Mouse (Mus musculus): ENCODE measurements around the gene Ano1. TPM values are rescaled to one million over a fixed set of nuclear protein-coding genes. Genes with fewer than 3 reads are reported as not detected.

Gene Ano1
- polyA plus RNA-seq, 1 experiment from 2014 or later, result 2.6 TPM

GRCm38 (mm10) chr7:144562016-144562415 is 189.8 kb downstream of the Ano1 start:
- DNase-seq (ENCODE audit: low spot score) (no peak), ATAC-seq (ENCODE audit: insufficient read depth, low FRiP score, low TSS enrichment) (no peak)
- H3K4me3 ChIP-seq (ENCODE audit: low read depth, low read length), result no peak overlapping the region
- no peak overlapping the region for H3K9ac ChIP-seq (ENCODE audit: low read length)
- H3K4me2 ChIP-seq (ENCODE audit: low read depth), result no peak overlapping the region
- H3K9me3 ChIP-seq (ENCODE audit: control insufficient read depth, low read length), result no peaks in the 10 kb centered on the region
- no peaks in the 10 kb centered on the region for H3K36me3 ChIP-seq (ENCODE audit: control insufficient read depth, insufficient read depth, low read length)
- no peak overlapping the region for H3K27ac ChIP-seq (ENCODE audit: low read depth, low read length)
- WGBS, result 3% methylated on average over 3 of the region's 3 CpGs
- H3K4me1 ChIP-seq (ENCODE audit: control insufficient read depth, insufficient read depth, low read length), result no peaks in the 10 kb centered on the region
- no peaks in the 10 kb centered on the region for H3K27me3 ChIP-seq (ENCODE audit: control insufficient read depth, insufficient read depth, low read length)

- ATAC-seq (ENCODE audit: insufficient read depth, low FRiP score, low TSS enrichment) (no peak), DNase-seq (ENCODE audit: low spot score) (no peak)
- Histone ChIP-seq H3K27me3 (ENCODE audit: control insufficient read depth, insufficient read depth, low read length) (no peaks in the 10 kb centered on the region), H3K4me2 (ENCODE audit: low read depth) (no peak overlapping the region), H3K27ac (ENCODE audit: low read depth, low read length) (no peak overlapping the region), H3K4me3 (ENCODE audit: low read depth, low read length) (no peak overlapping the region), H3K9me3 (ENCODE audit: control insufficient read depth, low read length) (no peaks in the 10 kb centered on the region), H3K36me3 (ENCODE audit: control insufficient read depth, insufficient read depth, low read length) (no peaks in the 10 kb centered on the region), H3K4me1 (ENCODE audit: control insufficient read depth, insufficient read depth, low read length) (no peaks in the 10 kb centered on the region), H3K9ac (ENCODE audit: low read length) (no peak overlapping the region)
- 83% methylated on average over 4 of the region's 4 CpGs for WGBS
Measured at GRCm38 (mm10) chr7:144560594-144560993, 191.2 kb downstream of the Ano1 start.

GRCm38 (mm10) chr7:144558552-144558951 is 193.2 kb downstream of the Ano1 start:
- no peaks in the 10 kb centered on the region for H3K9me3 ChIP-seq (ENCODE audit: control insufficient read depth, low read length)
- H3K27ac ChIP-seq (ENCODE audit: low read depth, low read length), result no peak overlapping the region
- ATAC-seq (ENCODE audit: insufficient read depth, low FRiP score, low TSS enrichment) (no peak), DNase-seq (ENCODE audit: low spot score) (no peak)
- no peak overlapping the region for H3K4me2 ChIP-seq (ENCODE audit: low read depth)
- WGBS, result 54% methylated on average over 6 of the region's 6 CpGs
- H3K36me3 ChIP-seq (ENCODE audit: control insufficient read depth, insufficient read depth, low read length), result no peaks in the 10 kb centered on the region
- H3K4me3 ChIP-seq (ENCODE audit: low read depth, low read length), result no peak overlapping the region
- no peaks in the 10 kb centered on the region for H3K4me1 ChIP-seq (ENCODE audit: control insufficient read depth, insufficient read depth, low read length)
- H3K9ac ChIP-seq (ENCODE audit: low read length), result no peak overlapping the region
- H3K27me3 ChIP-seq (ENCODE audit: control insufficient read depth, insufficient read depth, low read length), result no peaks in the 10 kb centered on the region

GRCm38 (mm10) chr7:144554123-144554472 is 197.7 kb downstream of the Ano1 start:
- ATAC-seq (ENCODE audit: insufficient read depth, low FRiP score, low TSS enrichment) (no peak; the same call in 1 of the 2 replicates), DNase-seq (ENCODE audit: low spot score) (peak; percentile 19)

GRCm38 (mm10) chr7:144553237-144554122 is 198.3 kb downstream of the Ano1 start, which contains the start of gene Ppfia1:
Gene Ppfia1 (minus strand): TSS chr7:144553729.
- Histone ChIP-seq H3K27me3 (ENCODE audit: control insufficient read depth, insufficient read depth, low read length) (no peaks in the 10 kb centered on the region), H3K27ac (ENCODE audit: low read depth, low read length) (no peak within 1 kb of the TSS), H3K9ac (ENCODE audit: low read length) (peak within 1 kb of the TSS; percentile 95), H3K4me3 (ENCODE audit: low read depth, low read length) (peak within 1 kb of the TSS; percentile 96), H3K36me3 (ENCODE audit: control insufficient read depth, insufficient read depth, low read length) (peaks cover 2% of the 10 kb centered on the region; the same call in 1 of the 2 replicates), H3K4me1 (ENCODE audit: control insufficient read depth, insufficient read depth, low read length) (peaks cover 8% of the 10 kb centered on the region), H3K9me3 (ENCODE audit: control insufficient read depth, low read length) (no peaks in the 10 kb centered on the region), H3K4me2 (ENCODE audit: low read depth) (peak within 1 kb of the TSS; percentile 81)
- under 1% methylated on average over 89 of the region's 97 CpGs for WGBS
- peak; percentile 99 for DNase-seq (ENCODE audit: low spot score)
- ATAC-seq (ENCODE audit: insufficient read depth, low FRiP score, low TSS enrichment), result peak; percentile 92

More at GRCm38 (mm10) chr7:144554123-144554472, 197.7 kb downstream of the Ano1 start:
- H3K27ac ChIP-seq (ENCODE audit: low read depth, low read length), result no peak overlapping the region
- no peaks in the 10 kb centered on the region for H3K27me3 ChIP-seq (ENCODE audit: control insufficient read depth, insufficient read depth, low read length)
- peaks cover 8% of the 10 kb centered on the region for H3K4me1 ChIP-seq (ENCODE audit: control insufficient read depth, insufficient read depth, low read length)
- H3K9me3 ChIP-seq (ENCODE audit: control insufficient read depth, low read length), result no peaks in the 10 kb centered on the region
- peaks cover 2% of the 10 kb centered on the region; the same call in 1 of the 2 replicates for H3K36me3 ChIP-seq (ENCODE audit: control insufficient read depth, insufficient read depth, low read length)
- H3K9ac ChIP-seq (ENCODE audit: low read length), result peak overlapping the region; percentile 56
- H3K4me2 ChIP-seq (ENCODE audit: low read depth), result peak overlapping the region; percentile 81
- H3K4me3 ChIP-seq (ENCODE audit: low read depth, low read length), result peak overlapping the region; percentile 96
- 30% methylated on average over 8 of the region's 8 CpGs for WGBS

- H3K4me2 ChIP-seq (ENCODE audit: low read depth), result peak overlapping the region; percentile 81; the same call in 1 of the 2 replicates
- H3K36me3 ChIP-seq (ENCODE audit: control insufficient read depth, insufficient read depth, low read length), result peaks cover 2% of the 10 kb centered on the region; the same call in 1 of the 2 replicates
- no peaks in the 10 kb centered on the region for H3K9me3 ChIP-seq (ENCODE audit: control insufficient read depth, low read length)
- ATAC-seq (ENCODE audit: insufficient read depth, low FRiP score, low TSS enrichment) (no peak), DNase-seq (ENCODE audit: low spot score) (no peak)
- no peaks in the 10 kb centered on the region for H3K27me3 ChIP-seq (ENCODE audit: control insufficient read depth, insufficient read depth, low read length)
- no peak overlapping the region for H3K27ac ChIP-seq (ENCODE audit: low read depth, low read length)
- 87% methylated on average over 8 of the region's 8 CpGs for WGBS
- H3K4me3 ChIP-seq (ENCODE audit: low read depth, low read length), result peak overlapping the region; percentile 96
- peaks cover 8% of the 10 kb centered on the region for H3K4me1 ChIP-seq (ENCODE audit: control insufficient read depth, insufficient read depth, low read length)
- H3K9ac ChIP-seq (ENCODE audit: low read length), result peak overlapping the region; percentile 95; the same call in 1 of the 2 replicates
Measured at GRCm38 (mm10) chr7:144552274-144552673, 199.5 kb downstream of the Ano1 start.

GRCm38 (mm10) chr7:144550811-144551210 is 201.0 kb downstream of the Ano1 start:
- ATAC-seq (ENCODE audit: insufficient read depth, low FRiP score, low TSS enrichment), result no peak

GRCm38 (mm10) chr7:144549904-144550566 is 201.7 kb downstream of the Ano1 start:
- WGBS, result 94% methylated on average over 2 of the region's 2 CpGs
- Histone ChIP-seq H3K9me3 (ENCODE audit: control insufficient read depth, low read length) (no peaks in the 10 kb centered on the region), H3K27me3 (ENCODE audit: control insufficient read depth, insufficient read depth, low read length) (no peaks in the 10 kb centered on the region), H3K27ac (ENCODE audit: low read depth, low read length) (no peak overlapping the region), H3K36me3 (ENCODE audit: control insufficient read depth, insufficient read depth, low read length) (peaks cover 2% of the 10 kb centered on the region; the same call in 1 of the 2 replicates), H3K9ac (ENCODE audit: low read length) (no peak overlapping the region), H3K4me3 (ENCODE audit: low read depth, low read length) (no peak overlapping the region), H3K4me2 (ENCODE audit: low read depth) (no peak overlapping the region), H3K4me1 (ENCODE audit: control insufficient read depth, insufficient read depth, low read length) (peaks cover 8% of the 10 kb centered on the region)
- ATAC-seq (ENCODE audit: insufficient read depth, low FRiP score, low TSS enrichment) (no peak), DNase-seq (ENCODE audit: low spot score) (no peak)

More at GRCm38 (mm10) chr7:144550811-144551210, 201.0 kb downstream of the Ano1 start:
- no peak for DNase-seq (ENCODE audit: low spot score)
- Histone ChIP-seq H3K9ac (ENCODE audit: low read length) (no peak overlapping the region), H3K4me3 (ENCODE audit: low read depth, low read length) (no peak overlapping the region), H3K4me1 (ENCODE audit: control insufficient read depth, insufficient read depth, low read length) (peaks cover 8% of the 10 kb centered on the region), H3K27ac (ENCODE audit: low read depth, low read length) (no peak overlapping the region), H3K4me2 (ENCODE audit: low read depth) (no peak overlapping the region), H3K27me3 (ENCODE audit: control insufficient read depth, insufficient read depth, low read length) (no peaks in the 10 kb centered on the region), H3K36me3 (ENCODE audit: control insufficient read depth, insufficient read depth, low read length) (peaks cover 2% of the 10 kb centered on the region; the same call in 1 of the 2 replicates), H3K9me3 (ENCODE audit: control insufficient read depth, low read length) (no peaks in the 10 kb centered on the region)
- WGBS, result 95% methylated on average over 1 of the region's 1 CpGs
